Mouse (Mus musculus) lung, postnatal 0 days (tissue): ENCODE measurements at regions not wholly inside any gene's neighbourhood (a gene's known extent, or its start where the extent isn't known, plus 50 kb on each side); places are given as distances from the start of the nearest gene placed in this dataset.

Experiments used
- CTCF ChIP-seq: IDR thresholded peaks from 2 replicates; pipeline ENCODE4 v1.5.1; 2016; ENCODE audit warnings: antibody characterized with exemption, mild to moderate bottlenecking
- EP300 ChIP-seq: IDR thresholded peaks from 2 replicates; pipeline ENCODE4 v1.6.1; 2016; ENCODE audit warnings: antibody characterized with exemption, mild to moderate bottlenecking, control low read depth

DNA sequence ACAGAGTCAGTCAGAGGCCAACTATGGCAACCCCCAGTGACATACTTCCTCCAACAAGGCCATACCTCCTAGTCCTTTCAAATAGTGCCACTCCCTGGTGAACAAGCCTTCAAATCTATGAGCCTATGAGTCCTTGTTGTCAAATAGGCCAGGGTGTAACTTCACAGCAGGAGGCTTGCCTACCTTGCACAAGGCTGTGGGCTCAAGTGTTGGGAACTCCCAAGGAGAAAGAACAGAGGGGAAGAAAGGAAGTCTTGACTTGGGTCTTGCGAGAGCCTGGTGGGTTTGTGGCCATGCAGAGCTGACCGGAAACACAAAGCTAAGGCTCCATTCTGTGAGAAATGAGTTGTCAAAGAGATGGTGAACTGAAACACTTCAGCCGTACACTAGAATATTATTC, 154.6 kb upstream of the Spdye4c start:
- TF ChIP-seq CTCF, result no peak
- no peak for TF ChIP-seq EP300
